Mouse (Mus musculus) neutrophil, adult 83 days (primary cell): Measurements from ENCODE around the gene Tada2b. TPM values are rescaled to one million over a fixed set of nuclear protein-coding genes. Genes with fewer than 3 reads are reported as not detected.

Source experiments
- total RNA-seq, 2 experiments: library from RNA; stranded (reverse); gene quantifications; one replicate each; pipeline ENCODE4 v1.2.4; 2023

Gene Tada2b
- 10 to 100 TPM; 12.8 to 13.6 TPM for total RNA-seq

DNA sequence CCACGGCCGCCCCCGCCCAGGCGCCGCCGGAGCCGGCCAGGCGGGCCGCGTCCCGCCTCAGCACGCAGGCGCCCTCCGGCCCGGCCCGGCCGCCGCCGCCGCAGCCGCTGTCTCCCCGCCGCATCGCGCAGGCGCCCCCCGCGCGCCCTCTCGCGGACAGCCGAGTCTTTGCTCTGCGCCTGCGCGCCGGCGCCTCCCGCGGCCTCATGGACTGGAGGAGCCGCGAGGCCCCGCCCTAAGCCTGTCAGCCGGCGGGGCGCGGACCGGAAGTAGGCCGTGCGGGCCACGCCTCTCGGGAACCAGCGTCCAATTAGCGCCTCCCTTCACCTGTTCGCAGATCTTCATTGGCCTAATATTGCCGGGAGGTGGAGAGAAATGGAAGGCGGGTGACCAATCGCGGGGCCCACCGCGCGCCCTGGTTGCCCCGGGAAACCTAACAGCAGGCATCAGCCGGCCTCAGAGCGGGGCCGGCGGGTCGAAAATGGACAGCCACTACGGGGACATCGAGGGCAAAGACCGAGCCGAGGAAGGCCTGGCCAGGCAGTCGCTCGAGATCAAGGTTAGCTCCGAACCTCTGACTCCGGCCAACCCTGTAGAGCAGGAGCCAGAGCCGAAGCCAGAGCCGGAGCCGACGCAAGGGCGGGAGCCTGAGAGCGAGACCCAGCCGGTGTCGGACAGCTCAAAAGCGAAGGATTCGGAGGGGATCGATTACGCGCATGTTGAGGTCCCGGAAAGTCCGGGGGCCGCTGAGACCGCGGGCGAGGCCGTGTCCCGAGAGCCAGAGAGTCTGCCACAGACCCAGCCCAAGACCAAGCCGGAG, at the start of gene Tada2b, which contains the start of gene Ccdc96:
Gene Tada2b (minus strand): TSS at position 115 of the 820 bp plus-strand sequence.
Gene Ccdc96 (plus strand): TSS at position 418 of the 820 bp plus-strand sequence.

GRCm38 (mm10) chr5:36464709-36465661, 19.1 kb downstream of the Tada2b start, which contains the start of gene Grpel1:
Gene Grpel1 (plus strand): TSS chr5:36464998.

Other genes starting within 250 kb of the Tada2b start
- gene Sorcs2, start 86.1 kb downstream of the Tada2b start, total RNA-seq, result under 1 TPM in 1 of 2 experiments, not detected in 1; 0.71 TPM
- gene Grpel1, start 19.3 kb downstream of the Tada2b start, total RNA-seq, result 10 to 100 TPM; 14.9 to 16.4 TPM
- 1 to 10 TPM; 2.1 to 3.7 TPM for gene Ccdc96, start 303 bp upstream of the Tada2b start, total RNA-seq
- gene Tbc1d14, start 109.0 kb upstream of the Tada2b start, total RNA-seq, result 10 to 100 TPM; 67.0 to 77.9 TPM
- 10 to 100 TPM; 21.8 to 25.5 TPM for gene D5Ertd579e, start 211.7 kb upstream of the Tada2b start, total RNA-seq